Mouse (Mus musculus): ENCODE data around the gene Kmt5a. TPM values are rescaled to one million over a fixed set of nuclear protein-coding genes. Genes with fewer than 3 reads are reported as not detected.
"Not testable (repeated sequence)": the region's sequence is repeated elsewhere in the genome, so short reads cannot be mapped to it uniquely, and the experiment has no call there.

The Kmt5a gene
- polyA plus RNA-seq, 1 experiment from 2014 or later, result 57.5 TPM

DNA sequence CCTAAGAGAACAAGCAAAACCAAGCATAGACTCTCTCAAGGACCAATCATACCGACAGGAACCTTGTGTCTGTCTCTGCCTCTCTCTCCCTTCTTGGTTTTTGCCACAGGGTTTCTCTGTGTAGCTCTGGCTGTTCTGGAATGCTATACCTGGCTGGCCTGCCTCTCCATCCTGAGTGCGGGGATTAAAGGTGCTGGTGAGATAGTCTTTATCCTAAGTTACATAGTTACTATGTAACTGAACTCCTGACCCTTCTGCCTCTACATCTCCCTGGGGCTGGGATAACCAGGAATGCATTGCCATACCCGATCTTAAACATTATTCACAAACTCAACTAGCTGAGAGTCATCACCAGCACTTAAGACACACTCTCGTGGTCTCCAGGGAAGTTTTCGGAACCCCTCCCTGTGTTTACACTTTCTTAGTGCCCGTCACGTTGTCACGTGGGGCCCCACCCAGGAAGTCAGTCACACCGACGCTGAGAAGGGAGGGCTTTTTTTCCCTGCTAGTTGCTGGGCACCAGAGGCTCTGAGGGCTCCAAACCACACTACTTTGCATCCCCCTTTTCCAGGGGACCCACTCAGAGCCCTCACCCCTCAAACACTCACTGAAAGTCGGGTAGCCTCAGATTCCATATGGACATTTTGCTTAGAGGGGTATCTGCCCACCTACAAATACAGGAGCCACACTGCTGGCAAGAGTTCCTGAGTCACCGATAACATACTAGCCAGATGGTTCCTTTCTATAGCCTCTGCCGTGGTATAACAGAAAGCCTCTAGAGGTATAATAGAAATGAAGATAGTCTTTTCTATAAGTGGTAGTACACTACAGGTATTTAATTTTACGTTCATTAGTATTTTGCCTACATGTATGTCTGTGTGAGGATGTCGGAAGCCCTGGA, 57.1 kb downstream of the Kmt5a start:
- Histone ChIP-seq H3K27ac (replicated peaks; ENCODE audit: low read depth, low read length) (no peak overlapping the region), H3K9ac (ENCODE audit: low read depth, low read length) (no peak overlapping the region), H3K4me1 (ENCODE audit: control insufficient read depth, insufficient read depth, low read length) (no peaks in the 10 kb centered on the region), H3K4me2 (ENCODE audit: low read depth, low read length) (no peak overlapping the region), H3K27me3 (replicated peaks; ENCODE audit: control insufficient read depth, insufficient read depth, low read length) (no peaks in the 10 kb centered on the region), H3K4me3 (ENCODE audit: low read depth, low read length) (no peak overlapping the region), H3K9me3 (ENCODE audit: control insufficient read depth, low read length) (no peaks in the 10 kb centered on the region), H3K36me3 (ENCODE audit: control insufficient read depth, insufficient read depth, low read length) (peaks cover 73% of the 10 kb centered on the region)
- 66% methylated on average over 15 of the region's 15 CpGs for WGBS
- DNase-seq (ENCODE audit: low spot score) (no peak), ATAC-seq (ENCODE audit: low read depth) (no peak)

GRCm38 (mm10) chr5:124498221-124498876, 58.6 kb downstream of the Kmt5a start:
- peaks cover 64% of the 10 kb centered on the region for H3K36me3 ChIP-seq (ENCODE audit: control insufficient read depth, insufficient read depth, low read length)
- no peak overlapping the region for H3K27ac ChIP-seq (replicated peaks; ENCODE audit: low read depth, low read length)
- H3K9me3 ChIP-seq (ENCODE audit: control insufficient read depth, low read length), result no peaks in the 10 kb centered on the region
- H3K4me2 ChIP-seq (ENCODE audit: low read depth, low read length), result no peak overlapping the region
- ATAC-seq (ENCODE audit: low read depth), result no peak
- no peak overlapping the region for H3K4me3 ChIP-seq (ENCODE audit: low read depth, low read length)
- H3K27me3 ChIP-seq (replicated peaks; ENCODE audit: control insufficient read depth, insufficient read depth, low read length), result no peaks in the 10 kb centered on the region
- no peak overlapping the region for H3K9ac ChIP-seq (ENCODE audit: low read depth, low read length)
- peak; percentile 42 for DNase-seq (ENCODE audit: low spot score)
- WGBS, result 70% methylated on average over 9 of the region's 9 CpGs
- H3K4me1 ChIP-seq (ENCODE audit: control insufficient read depth, insufficient read depth, low read length), result no peaks in the 10 kb centered on the region

- 41% methylated on average over 5 of the region's 5 CpGs for WGBS
- ATAC-seq (ENCODE audit: low read depth) (no peak), DNase-seq (ENCODE audit: low spot score) (no peak)
- Histone ChIP-seq H3K9me3 (ENCODE audit: control insufficient read depth, low read length) (no peaks in the 10 kb centered on the region), H3K4me1 (ENCODE audit: control insufficient read depth, insufficient read depth, low read length) (no peaks in the 10 kb centered on the region), H3K27me3 (replicated peaks; ENCODE audit: control insufficient read depth, insufficient read depth, low read length) (no peaks in the 10 kb centered on the region), H3K36me3 (ENCODE audit: control insufficient read depth, insufficient read depth, low read length) (peaks cover 64% of the 10 kb centered on the region), H3K4me2 (ENCODE audit: low read depth, low read length) (no peak overlapping the region), H3K4me3 (ENCODE audit: low read depth, low read length) (no peak overlapping the region), H3K9ac (ENCODE audit: low read depth, low read length) (no peak overlapping the region), H3K27ac (replicated peaks; ENCODE audit: low read depth, low read length) (no peak overlapping the region)
These were observed 59.3 kb downstream of the Kmt5a start for GRCm38 (mm10) chr5:124499001-124499400.

GRCm38 (mm10) chr5:124500037-124500436, 60.3 kb downstream of the Kmt5a start:
- not testable (repeated sequence) for ATAC-seq (ENCODE audit: low read depth); DNase-seq (ENCODE audit: low spot score); H3K9ac ChIP-seq (ENCODE audit: low read depth, low read length); H3K27me3 ChIP-seq (replicated peaks; ENCODE audit: control insufficient read depth, insufficient read depth, low read length); H3K4me2 ChIP-seq (ENCODE audit: low read depth, low read length); H3K4me1 ChIP-seq (ENCODE audit: control insufficient read depth, insufficient read depth, low read length); H3K4me3 ChIP-seq (ENCODE audit: low read depth, low read length); H3K9me3 ChIP-seq (ENCODE audit: control insufficient read depth, low read length); H3K27ac ChIP-seq (replicated peaks; ENCODE audit: low read depth, low read length)
- WGBS, result 77% methylated on average over 2 of the region's 4 CpGs
- peaks cover 67% of the 10 kb centered on the region for H3K36me3 ChIP-seq (ENCODE audit: control insufficient read depth, insufficient read depth, low read length)

GRCm38 (mm10) chr5:124500573-124500972, 60.8 kb downstream of the Kmt5a start:
- no peak overlapping the region for H3K27ac ChIP-seq (replicated peaks; ENCODE audit: low read depth, low read length)
- peaks cover 64% of the 10 kb centered on the region for H3K36me3 ChIP-seq (ENCODE audit: control insufficient read depth, insufficient read depth, low read length)
- WGBS, result 88% methylated on average over 3 of the region's 3 CpGs
- H3K27me3 ChIP-seq (replicated peaks; ENCODE audit: control insufficient read depth, insufficient read depth, low read length), result no peaks in the 10 kb centered on the region
- no peak overlapping the region for H3K4me3 ChIP-seq (ENCODE audit: low read depth, low read length)
- no peaks in the 10 kb centered on the region for H3K9me3 ChIP-seq (ENCODE audit: control insufficient read depth, low read length)
- no peak overlapping the region for H3K4me2 ChIP-seq (ENCODE audit: low read depth, low read length)
- DNase-seq (ENCODE audit: low spot score) (no peak), ATAC-seq (ENCODE audit: low read depth) (no peak)
- no peak overlapping the region for H3K9ac ChIP-seq (ENCODE audit: low read depth, low read length)
- H3K4me1 ChIP-seq (ENCODE audit: control insufficient read depth, insufficient read depth, low read length), result no peaks in the 10 kb centered on the region

GRCm38 (mm10) chr5:124501541-124501940, 61.8 kb downstream of the Kmt5a start:
- Histone ChIP-seq H3K27ac (replicated peaks; ENCODE audit: low read depth, low read length) (no peak overlapping the region), H3K27me3 (replicated peaks; ENCODE audit: control insufficient read depth, insufficient read depth, low read length) (no peaks in the 10 kb centered on the region), H3K36me3 (ENCODE audit: control insufficient read depth, insufficient read depth, low read length) (peaks cover 58% of the 10 kb centered on the region), H3K4me3 (ENCODE audit: low read depth, low read length) (no peak overlapping the region), H3K4me2 (ENCODE audit: low read depth, low read length) (no peak overlapping the region), H3K4me1 (ENCODE audit: control insufficient read depth, insufficient read depth, low read length) (no peaks in the 10 kb centered on the region), H3K9me3 (ENCODE audit: control insufficient read depth, low read length) (no peaks in the 10 kb centered on the region), H3K9ac (ENCODE audit: low read depth, low read length) (no peak overlapping the region)
- WGBS, result 91% methylated on average over 10 of the region's 10 CpGs
- DNase-seq (ENCODE audit: low spot score) (no peak), ATAC-seq (ENCODE audit: low read depth) (no peak)

- H3K9me3 ChIP-seq (ENCODE audit: control insufficient read depth, low read length), result no peaks in the 10 kb centered on the region
- H3K27me3 ChIP-seq (replicated peaks; ENCODE audit: control insufficient read depth, insufficient read depth, low read length), result no peaks in the 10 kb centered on the region
- peaks cover 51% of the 10 kb centered on the region for H3K36me3 ChIP-seq (ENCODE audit: control insufficient read depth, insufficient read depth, low read length)
- H3K4me3 ChIP-seq (ENCODE audit: low read depth, low read length), result no peak overlapping the region
- WGBS, result 54% methylated on average over 14 of the region's 14 CpGs
- H3K4me2 ChIP-seq (ENCODE audit: low read depth, low read length), result no peak overlapping the region
- no peak for ATAC-seq (ENCODE audit: low read depth)
- H3K9ac ChIP-seq (ENCODE audit: low read depth, low read length), result no peak overlapping the region
- no peaks in the 10 kb centered on the region for H3K4me1 ChIP-seq (ENCODE audit: control insufficient read depth, insufficient read depth, low read length)
- no peak overlapping the region for H3K27ac ChIP-seq (replicated peaks; ENCODE audit: low read depth, low read length)
- no peak for DNase-seq (ENCODE audit: low spot score)
These were observed 64.0 kb downstream of the Kmt5a start for GRCm38 (mm10) chr5:124503742-124504141.

DNA sequence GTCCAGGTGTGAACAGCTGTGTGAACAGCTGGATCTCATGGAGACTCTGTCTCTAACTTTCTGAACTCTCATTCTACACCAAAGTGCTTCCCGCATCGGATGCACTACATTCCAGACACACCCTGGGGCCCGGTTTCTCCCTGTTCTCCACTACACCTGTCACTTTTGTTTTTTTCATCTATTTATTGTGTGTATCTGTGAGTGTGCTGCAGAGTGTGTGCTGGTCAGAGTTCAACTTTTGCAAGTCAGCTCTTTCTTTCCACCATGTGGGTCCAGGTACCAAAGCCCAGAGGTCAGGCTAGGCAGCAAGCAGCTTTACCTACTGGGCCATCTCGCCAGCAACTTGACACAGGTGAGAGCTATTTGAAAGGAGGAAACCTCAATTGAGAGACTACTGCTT, 65.5 kb downstream of the Kmt5a start:
- ATAC-seq (ENCODE audit: low read depth) (no peak), DNase-seq (ENCODE audit: low spot score) (no peak)
- Histone ChIP-seq H3K4me1 (ENCODE audit: control insufficient read depth, insufficient read depth, low read length) (no peaks in the 10 kb centered on the region), H3K27me3 (replicated peaks; ENCODE audit: control insufficient read depth, insufficient read depth, low read length) (no peaks in the 10 kb centered on the region), H3K36me3 (ENCODE audit: control insufficient read depth, insufficient read depth, low read length) (peaks cover 43% of the 10 kb centered on the region), H3K27ac (replicated peaks; ENCODE audit: low read depth, low read length) (no peak overlapping the region), H3K4me2 (ENCODE audit: low read depth, low read length) (no peak overlapping the region), H3K9me3 (ENCODE audit: control insufficient read depth, low read length) (no peaks in the 10 kb centered on the region), H3K4me3 (ENCODE audit: low read depth, low read length) (no peak overlapping the region), H3K9ac (ENCODE audit: low read depth, low read length) (no peak overlapping the region)
- 86% methylated on average over 4 of the region's 4 CpGs for WGBS

Measured in embryonic facial prominence, embryonic 14.5 days (tissue).